Mouse (Mus musculus): ENCODE measurements around the gene Gm5134. TPM values are rescaled to one million over a fixed set of nuclear protein-coding genes. Genes with fewer than 3 reads are reported as not detected.

Gene Gm5134
- polyA plus RNA-seq, 1 experiment from 2014 or later = 0.11 TPM

- peak overlapping the region; percentile 71 for H3K4me3 ChIP-seq
- ATAC-seq (ENCODE audit: low FRiP score, low read depth) = peak; percentile 46; the same call in 1 of the 2 replicates
- 8% methylated on average over 6 of the region's 6 CpGs for WGBS
Measured at GRCm38 (mm10) chr10:75930304-75930703, 24.0 kb upstream of the Gm5134 start.

GRCm38 (mm10) chr10:75931311-75931710 is 23.0 kb upstream of the Gm5134 start:
- Histone ChIP-seq H3K27me3 (peaks cover 16% of the 10 kb centered on the region), H3K9me3 (no peaks in the 10 kb centered on the region), H3K4me1 (peaks cover 51% of the 10 kb centered on the region), H3K36me3 (peaks cover 22% of the 10 kb centered on the region), H3K27ac (peak overlapping the region; percentile 85; the same call in 1 of the 2 replicates), H3K4me3 (peak overlapping the region; percentile 71), H3K9ac (peak overlapping the region; percentile 96), H3K4me2 (replicated peaks) (peak overlapping the region; percentile 89)
- ATAC-seq (ENCODE audit: low FRiP score, low read depth) = no peak
- WGBS = 16% methylated on average over 7 of the region's 7 CpGs

More at GRCm38 (mm10) chr10:75930304-75930703, 24.0 kb upstream of the Gm5134 start:
- Histone ChIP-seq H3K36me3 (peaks cover 32% of the 10 kb centered on the region), H3K27ac (peak overlapping the region; percentile 40), H3K27me3 (peaks cover 6% of the 10 kb centered on the region), H3K9ac (peak overlapping the region; percentile 48; the same call in 1 of the 2 replicates), H3K9me3 (no peaks in the 10 kb centered on the region), H3K4me1 (peaks cover 41% of the 10 kb centered on the region), H3K4me2 (replicated peaks) (peak overlapping the region; percentile 89)

DNA sequence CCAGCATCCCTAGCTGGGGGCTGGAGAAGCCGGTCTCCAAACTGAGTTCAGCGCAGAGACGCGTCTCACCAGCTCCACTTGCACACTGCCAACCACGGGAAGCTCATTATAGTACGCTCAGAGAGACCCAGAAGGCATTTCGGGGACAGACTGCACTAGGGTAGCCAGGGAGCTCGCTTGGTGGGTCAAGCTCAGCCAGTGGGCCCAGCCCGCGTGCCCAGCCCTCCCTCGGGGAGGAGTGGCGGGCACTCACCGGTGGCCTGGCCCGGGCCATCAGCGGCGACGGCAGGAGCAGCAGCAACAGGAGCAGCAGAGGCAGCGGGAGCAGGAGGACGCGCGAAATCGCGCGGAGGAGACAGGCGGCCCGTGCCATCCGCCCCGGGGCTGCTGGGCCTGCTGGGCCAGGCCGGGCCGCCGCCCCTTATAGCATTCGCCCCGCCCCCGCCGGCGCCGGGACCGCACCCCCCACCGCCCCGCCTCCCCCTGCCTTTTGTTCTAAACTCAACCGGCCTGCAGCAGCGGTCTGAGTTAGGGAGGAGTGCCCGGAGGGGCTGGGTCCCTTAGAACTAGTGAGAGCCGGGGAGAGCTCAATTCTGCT is 22.1 kb upstream of the Gm5134 start:
- Histone ChIP-seq H3K4me1 (peaks cover 51% of the 10 kb centered on the region), H3K36me3 (peaks cover 14% of the 10 kb centered on the region), H3K4me3 (peak overlapping the region; percentile 71), H3K9me3 (no peaks in the 10 kb centered on the region), H3K4me2 (replicated peaks) (peak overlapping the region; percentile 89), H3K27me3 (peaks cover 25% of the 10 kb centered on the region), H3K9ac (peak overlapping the region; percentile 96), H3K27ac (peak overlapping the region; percentile 85)
- ATAC-seq (ENCODE audit: low FRiP score, low read depth) = peak; percentile 80
- WGBS = under 1% methylated on average over 44 of the region's 44 CpGs

DNA sequence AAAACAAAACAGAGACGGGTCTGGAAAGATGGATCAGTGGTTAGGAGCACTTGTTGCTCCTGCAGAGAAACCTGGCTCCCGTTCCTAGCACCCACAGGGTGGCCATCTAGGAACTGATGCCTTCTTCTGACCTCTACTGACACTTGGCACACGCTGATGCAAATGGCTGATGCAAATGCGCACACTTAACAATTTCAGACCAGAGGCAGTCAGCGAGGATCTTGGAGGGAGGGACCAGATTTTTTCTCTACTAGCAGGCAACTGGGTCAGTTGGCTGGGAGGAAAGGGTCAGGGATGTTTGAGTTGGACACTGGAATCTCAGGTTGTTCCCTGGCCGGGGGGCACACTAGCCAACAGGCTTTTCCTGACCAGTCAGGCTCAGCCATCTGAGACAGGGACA is 21.4 kb upstream of the Gm5134 start, which contains the start of gene Chchd10:
Chchd10 (plus strand) TSS at position 240 of the 400 bp plus-strand sequence.
- Histone ChIP-seq H3K27me3 (peaks cover 32% of the 10 kb centered on the region), H3K4me2 (replicated peaks) (peak within 1 kb of the TSS; percentile 89), H3K9ac (peak within 1 kb of the TSS; percentile 96), H3K36me3 (peaks cover 7% of the 10 kb centered on the region), H3K4me1 (peaks cover 51% of the 10 kb centered on the region), H3K27ac (peak within 1 kb of the TSS; percentile 85), H3K4me3 (peak within 1 kb of the TSS; percentile 71), H3K9me3 (no peaks in the 10 kb centered on the region)
- WGBS = 21% methylated on average over 6 of the region's 6 CpGs
- no peak for ATAC-seq (ENCODE audit: low FRiP score, low read depth)

- peak overlapping the region; percentile 54; the same call in 1 of the 2 replicates for H3K9ac ChIP-seq
- no peaks in the 10 kb centered on the region for H3K36me3 ChIP-seq
- 56% methylated on average over 1 of the region's 1 CpGs for WGBS
- peaks cover 42% of the 10 kb centered on the region for H3K4me1 ChIP-seq
- H3K4me3 ChIP-seq = peak overlapping the region; percentile 53
- ATAC-seq (ENCODE audit: low FRiP score, low read depth) = no peak
- H3K9me3 ChIP-seq = no peaks in the 10 kb centered on the region
- H3K27ac ChIP-seq = no peak overlapping the region
- peak overlapping the region; percentile 93 for H3K4me2 ChIP-seq (replicated peaks)
- peaks cover 46% of the 10 kb centered on the region for H3K27me3 ChIP-seq
Measured at GRCm38 (mm10) chr10:75934991-75935390, 19.3 kb upstream of the Gm5134 start.

DNA sequence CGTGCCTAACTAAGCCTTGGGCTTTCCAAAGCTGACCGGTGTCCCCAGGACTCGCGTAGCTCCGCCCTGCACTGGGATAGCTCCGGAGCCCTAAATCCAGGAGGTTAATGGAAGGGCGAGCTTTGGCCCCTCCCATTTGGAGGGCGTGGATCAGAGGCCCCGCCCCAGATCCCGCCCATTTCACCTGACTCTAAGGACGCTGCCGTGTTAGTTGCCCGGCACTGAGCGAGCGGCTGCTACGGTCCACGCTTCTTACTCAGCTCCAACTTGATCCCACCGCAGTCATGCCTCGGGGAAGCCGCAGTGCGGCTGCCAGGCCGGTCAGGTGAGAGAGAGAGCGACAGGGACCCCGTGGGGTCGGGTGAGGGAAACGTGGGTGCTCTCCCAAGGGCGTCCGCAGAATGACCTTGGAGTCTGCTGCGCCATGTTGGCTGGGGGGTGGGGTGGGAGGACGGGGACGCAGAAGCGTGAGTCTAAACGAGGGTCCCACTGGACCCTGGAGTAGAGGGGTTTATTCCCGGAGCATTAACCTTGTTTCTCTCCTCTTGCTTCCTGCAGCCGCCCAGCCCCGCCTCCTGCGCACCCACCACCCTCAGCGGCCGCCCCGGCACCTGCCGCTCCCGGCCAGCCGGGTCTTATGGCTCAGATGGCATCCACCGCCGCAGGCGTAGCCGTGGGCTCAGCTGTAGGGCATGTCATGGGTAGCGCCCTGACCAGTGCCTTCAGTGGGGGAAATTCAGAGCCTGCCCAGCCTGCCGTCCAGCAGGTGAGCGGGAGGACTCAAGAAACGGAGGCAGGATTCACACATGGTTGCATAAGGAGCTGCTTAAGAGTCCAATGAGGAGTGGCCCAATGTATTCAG is 18.4 kb upstream of the Gm5134 start, which contains the start of gene Mmp11:
Mmp11 (minus strand) TSS at position 817 of the 862 bp plus-strand sequence.
- peaks cover 32% of the 10 kb centered on the region for H3K4me1 ChIP-seq
- H3K9ac ChIP-seq = peak within 1 kb of the TSS; percentile 54
- H3K27ac ChIP-seq = no peak within 1 kb of the TSS
- WGBS = 2% methylated on average over 50 of the region's 51 CpGs
- no peaks in the 10 kb centered on the region for H3K9me3 ChIP-seq
- peaks cover 51% of the 10 kb centered on the region for H3K27me3 ChIP-seq
- peak; percentile 34; the same call in 1 of the 2 replicates for ATAC-seq (ENCODE audit: low FRiP score, low read depth)
- H3K4me3 ChIP-seq = peak within 1 kb of the TSS; percentile 53
- H3K4me2 ChIP-seq (replicated peaks) = peak within 1 kb of the TSS; percentile 93
- H3K36me3 ChIP-seq = no peaks in the 10 kb centered on the region

DNA sequence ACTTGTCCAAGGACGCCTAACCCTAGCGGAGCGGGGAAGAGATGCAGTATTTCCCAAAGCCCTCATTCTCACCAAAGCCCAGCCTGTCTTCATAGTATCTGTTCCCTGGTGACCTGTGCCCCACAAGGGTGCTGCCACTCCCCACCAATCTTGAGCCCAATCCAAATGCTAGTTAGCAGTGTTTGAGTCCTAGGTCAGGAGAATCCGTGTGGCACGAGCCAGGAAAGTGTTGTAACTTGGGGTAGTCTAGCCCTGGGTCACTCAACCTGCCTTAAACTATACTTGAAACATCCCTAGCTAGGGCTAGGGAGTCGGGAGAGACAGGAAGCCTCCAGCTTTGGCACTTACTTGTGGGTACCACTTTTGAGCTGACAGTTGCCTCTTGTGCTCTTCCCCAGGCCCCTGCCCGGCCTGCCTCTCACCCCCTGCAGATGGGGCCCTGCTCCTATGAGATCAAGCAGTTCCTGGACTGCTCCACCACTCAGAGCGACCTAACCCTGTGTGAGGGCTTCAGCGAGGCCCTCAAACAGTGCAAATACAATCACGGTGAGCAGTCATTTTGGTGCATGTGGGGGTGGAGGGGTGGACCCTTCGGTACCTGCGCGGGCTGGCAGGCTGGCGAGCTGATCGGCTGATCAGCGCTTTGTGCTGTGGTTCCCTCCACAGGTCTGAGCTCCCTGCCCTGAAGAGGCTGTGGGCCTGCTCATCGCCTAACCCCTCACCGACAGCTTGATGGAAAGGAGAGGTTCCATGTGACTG is 17.2 kb upstream of the Gm5134 start:
- H3K9me3 ChIP-seq = no peaks in the 10 kb centered on the region
- H3K4me2 ChIP-seq (replicated peaks) = no peak overlapping the region
- peaks cover 22% of the 10 kb centered on the region for H3K4me1 ChIP-seq
- ATAC-seq (ENCODE audit: low FRiP score, low read depth) = no peak
- WGBS = 42% methylated on average over 18 of the region's 18 CpGs
- no peak overlapping the region for H3K27ac ChIP-seq
- H3K27me3 ChIP-seq = peaks cover 48% of the 10 kb centered on the region
- no peaks in the 10 kb centered on the region for H3K36me3 ChIP-seq
- H3K9ac ChIP-seq = no peak overlapping the region
- H3K4me3 ChIP-seq = no peak overlapping the region

- 59% methylated on average over 10 of the region's 10 CpGs for WGBS
- Histone ChIP-seq H3K9me3 (no peaks in the 10 kb centered on the region), H3K4me3 (no peak overlapping the region), H3K4me1 (peaks cover 15% of the 10 kb centered on the region), H3K9ac (no peak overlapping the region), H3K36me3 (no peaks in the 10 kb centered on the region), H3K27me3 (peaks cover 48% of the 10 kb centered on the region), H3K4me2 (replicated peaks) (no peak overlapping the region), H3K27ac (no peak overlapping the region)
- ATAC-seq (ENCODE audit: low FRiP score, low read depth) = no peak
Measured at GRCm38 (mm10) chr10:75937851-75938643, 16.3 kb upstream of the Gm5134 start.

DNA sequence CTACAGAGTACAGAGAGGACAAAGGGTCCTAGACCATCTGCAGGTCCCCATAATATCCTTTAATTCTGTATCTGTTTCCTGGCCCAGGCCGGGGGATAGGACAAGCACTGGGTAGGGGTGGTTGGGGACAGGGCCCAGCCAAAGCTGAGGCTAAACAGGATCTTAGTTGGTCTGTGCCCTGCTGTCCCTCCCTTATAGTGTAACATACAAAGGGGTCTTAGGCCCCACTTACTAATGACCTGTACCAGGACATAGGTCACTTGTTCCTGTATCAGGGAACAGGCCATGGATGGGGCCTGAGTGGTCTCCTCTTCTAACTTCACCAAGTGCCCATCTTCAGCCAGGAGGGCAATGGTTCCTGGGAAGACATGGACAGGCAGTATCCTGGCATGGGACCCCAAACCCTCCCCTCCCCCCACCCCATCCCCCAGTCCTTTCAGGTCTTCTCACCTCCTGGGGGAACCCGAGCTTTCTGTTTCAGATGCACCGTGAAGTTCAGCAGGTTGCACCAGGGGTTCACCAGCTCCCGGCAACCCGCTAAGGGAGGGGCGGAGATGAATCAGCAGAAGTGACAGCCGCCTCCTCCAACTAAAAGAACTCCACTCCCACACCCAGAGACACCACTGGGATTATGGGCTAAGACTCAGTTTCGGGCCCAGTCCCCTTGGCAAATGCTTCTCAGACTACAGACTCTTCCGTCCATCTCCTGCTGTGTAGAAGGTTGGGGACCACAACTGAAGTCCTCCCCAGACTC is 14.7 kb upstream of the Gm5134 start:
- whole genome bisulfite sequencing = 39% methylated on average over 9 of the region's 9 CpGs
- no peak overlapping the region for H3K4me3 ChIP-seq
- no peak for ATAC-seq (ENCODE audit: low FRiP score, low read depth)
- no peak overlapping the region for H3K27ac ChIP-seq
- no peaks in the 10 kb centered on the region for H3K9me3 ChIP-seq
- peaks cover 12% of the 10 kb centered on the region for H3K4me1 ChIP-seq
- H3K27me3 ChIP-seq = peaks cover 48% of the 10 kb centered on the region
- no peak overlapping the region for H3K4me2 ChIP-seq (replicated peaks)
- no peaks in the 10 kb centered on the region for H3K36me3 ChIP-seq
- H3K9ac ChIP-seq = no peak overlapping the region

- ATAC-seq (ENCODE audit: low FRiP score, low read depth) = no peak
- H3K4me1 ChIP-seq = peaks cover 8% of the 10 kb centered on the region
- no peak within 1 kb of the TSS for H3K9ac ChIP-seq
- H3K27ac ChIP-seq = no peak within 1 kb of the TSS
- no peaks in the 10 kb centered on the region for H3K9me3 ChIP-seq
- peaks cover 42% of the 10 kb centered on the region for H3K27me3 ChIP-seq
- H3K4me2 ChIP-seq (replicated peaks) = no peak within 1 kb of the TSS
- H3K4me3 ChIP-seq = no peak within 1 kb of the TSS
- WGBS = 82% methylated on average over 5 of the region's 5 CpGs
- no peaks in the 10 kb centered on the region for H3K36me3 ChIP-seq
Measured at GRCm38 (mm10) chr10:75940520-75940919, 13.8 kb upstream of the Gm5134 start, which contains the start of gene Gm867. TSS of gene Gm867 (minus strand) at chr10:75940672.

All from limb, embryonic 13.5 days (tissue).